Mouse (Mus musculus) layer of hippocampus, adult 2 months (tissue): ENCODE results near the gene Kansl2. TPM values are rescaled to one million over a fixed set of nuclear protein-coding genes. Genes with fewer than 3 reads are reported as not detected.

Experiments
- DNase-seq, 2 experiments: peaks; one replicate each; pipeline ENCODE4 v3.0.0; 2022; ENCODE audit warnings: low spot score in 2 of 2
- H3K27ac ChIP-seq: fragments of 200-600 bp; 2 replicates; pipeline ENCODE4 v1.8.1; 2022
- H3K4me3 ChIP-seq: fragments of 200-600 bp; 2 replicates; pipeline ENCODE4 v1.8.1; 2022; ENCODE audit warnings: mild to moderate bottlenecking
- CTCF ChIP-seq: fragments of 200-600 bp; conservative IDR thresholded peaks from 2 replicates; pipeline ENCODE4 v1.8.1; 2022; ENCODE audit warnings: antibody characterized with exemption, mild to moderate bottlenecking, moderate library complexity
- microRNA-seq, 2 experiments: library from miRNA; unstranded; fragments of <30 nt; microRNA quantifications; one replicate each; pipeline ENCODE4 v1.2.0; 2021
- total RNA-seq, 2 experiments: library from RNA; stranded (reverse); gene quantifications; 2 replicates each; pipeline ENCODE4 v1.2.3; 2021

Kansl2 gene
- total RNA-seq, 2 experiments from 2014 or later = 62.2 to 62.5 TPM

GRCm38 (mm10) chr15:98479568-98480102, 54.4 kb downstream of the Kansl2 start:
- Histone ChIP-seq H3K4me3 (no peak overlapping the region), H3K27ac (no peak overlapping the region)
- DNase-seq = no peak
- TF ChIP-seq CTCF = no peak

GRCm38 (mm10) chr15:98476281-98476680, 57.8 kb downstream of the Kansl2 start:
- DNase-seq = no peak
- TF ChIP-seq CTCF = no peak
- no peak overlapping the region for H3K4me3 ChIP-seq
- H3K27ac ChIP-seq = no peak overlapping the region

GRCm38 (mm10) chr15:98475382-98475781, 58.7 kb downstream of the Kansl2 start:
- Histone ChIP-seq H3K4me3 (no peak overlapping the region), H3K27ac (no peak overlapping the region)
- peak; percentile 77 for TF ChIP-seq CTCF
- peak in 1 of 2 experiments; percentile 36 for DNase-seq

GRCm38 (mm10) chr15:98474958-98475357, 59.1 kb downstream of the Kansl2 start:
- Histone ChIP-seq H3K4me3 (no peak overlapping the region), H3K27ac (no peak overlapping the region)
- DNase-seq = no peak
- no peak for TF ChIP-seq CTCF

GRCm38 (mm10) chr15:98471539-98471938, 62.5 kb downstream of the Kansl2 start:
- DNase-seq = no peak
- TF ChIP-seq CTCF = no peak
- H3K4me3 ChIP-seq = no peak overlapping the region
- no peak overlapping the region for H3K27ac ChIP-seq

- no peak within 1 kb of the TSS for H3K27ac ChIP-seq
- H3K4me3 ChIP-seq = no peak within 1 kb of the TSS
- DNase-seq = no peak
- no peak for TF ChIP-seq CTCF
These were observed 64.5 kb downstream of the Kansl2 start, which contains the start of gene OR5BS1P for GRCm38 (mm10) chr15:98469596-98469995. OR5BS1P (plus strand) TSS chr15:98469896.

Small RNA genes lying within 50 kb of the gene (microRNA-seq; reads per million reads assigned to microRNA genes)
- 7.5 to 20.8 reads per million in 2 experiments for gene Mir1291

Other genes starting within 250 kb of the Kansl2 start
- 1 to 10 TPM; 6.4 to 6.8 TPM for gene Zfp641, start 238.1 kb downstream of the Kansl2 start, total RNA-seq
- not detected for gene Olfr285, start 216.9 kb downstream of the Kansl2 start, total RNA-seq
- gene Olfr284, start 193.3 kb downstream of the Kansl2 start, total RNA-seq = not detected
- not detected for gene Olfr283, start 153.3 kb downstream of the Kansl2 start, total RNA-seq
- not detected for gene Olfr282, start 103.0 kb downstream of the Kansl2 start, total RNA-seq
- gene Olfr281, start 81.7 kb downstream of the Kansl2 start, total RNA-seq = not detected
- not detected for gene OR5BS1P, start 64.4 kb downstream of the Kansl2 start, total RNA-seq
- not detected for gene Lalba, start 51.5 kb downstream of the Kansl2 start, total RNA-seq
- not detected for gene Olfr279, start 41.9 kb downstream of the Kansl2 start, total RNA-seq
- gene Ccnt1, start 36.7 kb upstream of the Kansl2 start, total RNA-seq = 10 to 100 TPM; 43.8 to 48.3 TPM
- gene 4930415O20Rik, start 36.7 kb upstream of the Kansl2 start, total RNA-seq = not detected
- gene Adcy6, start 75.8 kb upstream of the Kansl2 start, total RNA-seq = 10 to 100 TPM; 49.6 to 52.4 TPM
- gene Cacnb3, start 96.6 kb upstream of the Kansl2 start, total RNA-seq = 100 to 1,000 TPM; 207 to 212 TPM
- gene Ddx23, start 128.6 kb upstream of the Kansl2 start, total RNA-seq = 10 to 100 TPM; 79.7 to 87.4 TPM
- 1 to 10 TPM; 6.4 to 6.9 TPM for gene Rnd1, start 143.2 kb upstream of the Kansl2 start, total RNA-seq
- gene Ccdc65, start 173.9 kb upstream of the Kansl2 start, total RNA-seq = 1 to 10 TPM; 6.7 to 9.5 TPM
- 1 to 10 TPM in 1 of 2 experiments, under 1 TPM in 1; 0.66 to 1.3 TPM for gene Fkbp11, start 193.9 kb upstream of the Kansl2 start, total RNA-seq
- gene Arf3, start 228.9 kb upstream of the Kansl2 start, total RNA-seq = 100 to 1,000 TPM; 820 to 852 TPM
- gene Wnt10b, start 243.9 kb upstream of the Kansl2 start, total RNA-seq = under 1 TPM; 0.15 to 0.38 TPM